Mouse (Mus musculus) gastrocnemius, postnatal 25 days (tissue): Measurements from ENCODE around the gene Cmtm6. TPM values are rescaled to one million over a fixed set of nuclear protein-coding genes. Genes with fewer than 3 reads are reported as not detected.
A peak's percentile ranks its signal among the peaks of the same experiment; 100 is the strongest.

ENCODE experiments used
- DNase-seq: peaks from one replicate; pipeline ENCODE4 v3.0.0; 2022
- total RNA-seq, 2 experiments: library from RNA; stranded (reverse); gene quantifications; 1 replicate in 1 of 2; 2 replicates in 1 of 2; pipeline ENCODE4 v1.2.3; 2021

Cmtm6 gene
- total RNA-seq, 2 experiments from 2014 or later: 7.9 to 8.1 TPM

DNA sequence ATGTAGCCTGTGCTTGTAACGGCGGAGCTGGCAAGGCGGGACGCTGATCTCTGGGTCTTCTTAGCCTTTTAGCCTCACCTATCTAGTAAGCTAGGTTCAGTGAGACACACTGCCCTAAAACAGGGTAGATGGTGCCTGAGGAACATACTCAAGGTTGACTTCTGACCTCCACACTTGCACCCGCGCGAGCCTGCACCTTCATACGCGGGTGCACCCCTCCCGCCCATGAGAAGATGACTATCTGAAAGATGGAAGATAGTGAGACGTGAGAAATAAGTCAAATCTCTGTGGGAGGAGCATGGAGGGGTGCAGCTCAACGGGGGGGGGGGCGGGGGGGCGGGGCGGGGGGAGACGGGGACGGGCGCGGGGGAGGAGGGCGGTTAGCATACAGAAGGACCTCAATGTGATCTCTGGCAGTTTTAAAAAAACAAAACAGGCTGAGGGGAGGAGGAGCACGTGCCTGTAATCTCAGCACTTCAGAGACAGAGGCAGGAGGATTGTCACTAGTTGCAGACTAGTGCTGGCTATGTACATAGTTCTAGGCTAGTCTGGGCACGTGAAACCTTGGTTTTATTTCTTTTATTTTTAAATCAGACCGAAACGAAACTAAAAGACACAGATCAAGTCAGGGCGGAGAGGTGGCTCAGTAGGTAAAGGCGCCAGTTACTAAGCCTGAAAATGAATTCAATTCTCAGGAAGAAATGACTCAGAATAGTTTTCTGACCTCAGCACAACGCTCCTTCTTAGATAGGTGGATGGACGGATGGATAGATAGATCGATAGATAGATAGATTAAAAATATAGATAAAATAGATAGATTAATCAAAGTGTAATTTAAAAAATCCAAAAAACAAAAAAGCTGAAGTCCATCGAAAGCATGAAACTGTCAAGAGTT, 758 bp upstream of the Cmtm6 start:
- DNase-seq: no peak

DNA sequence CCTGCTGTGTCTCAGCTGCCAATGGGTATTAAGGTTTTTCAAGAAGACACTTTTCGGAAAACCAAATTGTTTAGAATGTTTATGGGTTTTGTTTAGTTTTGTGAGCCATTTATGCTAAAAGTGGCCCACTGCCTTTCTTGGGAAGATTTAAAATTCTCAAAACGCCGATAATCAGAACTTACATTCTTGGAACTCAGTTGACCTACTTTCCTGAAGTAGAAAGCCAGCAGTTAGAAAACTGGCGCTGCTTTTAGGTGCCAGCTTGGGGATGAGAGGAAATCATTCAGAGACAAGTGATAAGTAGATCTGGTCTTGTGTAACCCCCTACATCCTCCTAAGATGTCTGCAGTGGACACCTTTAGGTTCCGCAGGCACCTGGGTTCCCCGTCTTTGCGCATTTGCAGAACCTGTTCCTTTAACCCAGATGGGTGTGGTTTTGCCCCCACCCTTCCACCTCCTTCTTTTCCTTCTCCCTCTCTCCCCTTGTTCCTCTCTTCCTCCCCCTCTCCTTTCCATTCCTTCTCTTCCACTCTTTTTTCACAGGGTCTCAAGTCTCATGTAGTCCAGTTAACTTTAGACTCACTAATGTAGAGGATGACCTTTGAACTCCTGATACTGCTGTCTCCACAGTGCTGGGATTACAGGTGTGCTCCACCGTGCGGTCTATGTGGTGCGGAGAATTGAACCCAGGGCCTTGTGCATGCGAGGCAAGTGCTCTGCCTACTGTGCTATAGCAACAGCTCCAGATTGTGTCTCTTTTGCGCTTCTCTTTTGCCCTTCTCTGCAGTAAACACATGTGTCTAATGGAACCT, 1.2 kb downstream of the Cmtm6 start:
- DNase-seq: no peak

DNA sequence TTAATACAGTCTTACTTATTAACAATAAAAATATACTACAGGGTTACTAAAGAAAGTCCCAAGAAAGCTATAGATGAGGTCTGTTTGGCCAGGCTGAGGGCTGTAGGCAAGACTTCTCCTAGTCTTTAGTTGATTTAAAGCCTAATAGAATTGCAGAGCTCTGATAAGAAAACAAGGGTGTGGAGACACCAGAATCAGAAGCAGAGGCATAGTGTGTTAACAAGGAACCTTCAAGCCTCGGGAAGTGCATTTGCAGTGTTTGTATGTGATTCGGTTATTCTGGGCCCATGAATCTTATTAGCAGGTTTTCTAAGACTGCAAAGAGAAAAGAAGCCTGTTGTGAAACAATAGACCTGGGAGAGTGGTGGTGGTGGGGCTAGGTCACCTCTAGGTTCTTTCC, 2.3 kb downstream of the Cmtm6 start:
- no peak for DNase-seq

DNA sequence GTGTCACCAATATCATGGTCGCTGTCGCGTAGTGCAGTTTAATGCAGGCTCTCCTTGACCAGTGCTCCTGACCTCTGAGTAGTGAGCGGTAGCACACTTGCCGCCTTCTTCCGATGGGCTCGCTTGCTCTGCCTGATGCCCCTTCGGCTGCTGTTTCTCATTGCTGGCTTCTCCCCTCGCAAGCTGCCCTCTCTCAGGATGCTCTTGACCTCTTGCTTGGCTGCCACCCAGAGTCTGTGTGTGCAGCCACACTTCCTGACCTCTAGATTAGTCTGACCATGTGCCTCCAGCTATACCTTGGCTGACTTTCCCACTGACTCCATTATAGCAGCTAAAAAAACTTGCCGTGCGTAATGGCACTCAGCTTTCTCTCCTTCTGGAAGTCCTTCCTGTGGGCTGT, 5.5 kb downstream of the Cmtm6 start:
- no peak for DNase-seq

DNA sequence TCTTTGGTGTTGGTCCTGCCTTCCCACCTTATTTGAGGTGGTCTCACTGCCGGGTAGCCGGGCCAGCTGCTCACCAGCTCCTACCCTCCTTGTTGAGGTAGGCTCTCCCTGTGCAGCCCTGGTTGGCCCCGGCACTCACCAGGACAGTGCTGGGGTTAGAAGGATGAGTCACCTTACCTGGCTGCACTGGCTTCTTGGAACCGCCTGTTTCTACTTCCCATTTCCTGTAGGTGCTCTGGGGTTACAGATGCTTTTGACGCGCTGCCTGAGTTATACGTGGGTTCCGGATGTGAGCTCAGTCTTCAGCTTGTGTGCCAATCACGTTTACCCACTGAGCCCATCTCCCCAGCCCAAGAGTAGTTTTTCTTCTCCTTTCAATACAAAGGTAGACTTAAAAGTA, 9.4 kb downstream of the Cmtm6 start:
- no peak for DNase-seq

DNA sequence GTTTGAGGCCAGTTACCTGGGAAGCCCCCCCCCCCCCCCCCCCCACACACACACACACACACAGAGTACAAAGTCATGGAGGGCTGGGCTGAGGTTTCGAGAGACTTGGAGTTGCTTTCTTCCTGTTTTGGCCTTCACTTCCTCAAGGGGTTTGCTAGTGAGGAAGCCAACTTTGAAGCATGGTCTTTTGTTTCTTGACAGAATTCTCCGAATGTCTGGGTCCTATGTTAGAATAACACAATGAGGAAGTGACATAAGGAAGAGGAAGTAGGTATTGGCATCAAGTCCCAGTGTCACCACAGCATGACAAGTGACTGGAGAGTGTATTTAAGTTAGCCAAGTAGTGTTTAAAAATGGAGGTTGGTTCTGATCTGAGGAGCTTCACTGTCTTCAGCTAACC, 11.8 kb downstream of the Cmtm6 start:
- DNase-seq: no peak

DNA sequence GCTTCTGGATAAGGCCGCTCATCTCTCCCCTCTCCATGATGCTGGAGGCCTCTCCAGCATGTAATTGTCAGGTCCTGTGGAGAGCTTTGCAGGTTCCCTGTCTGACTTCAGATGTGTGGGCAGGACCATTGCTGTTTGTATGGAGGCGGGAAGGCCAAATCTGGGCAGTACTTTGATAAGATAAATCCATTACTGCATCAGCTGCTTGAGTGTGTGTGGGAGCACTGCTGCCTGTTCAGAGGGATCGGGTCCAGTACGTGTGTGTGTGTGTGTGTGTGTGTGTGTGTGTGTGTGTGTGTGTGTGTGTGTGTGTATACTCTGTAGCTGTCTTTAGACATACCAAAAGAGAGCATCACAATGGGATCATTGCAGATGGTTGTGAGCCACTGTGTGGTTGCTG, 14.2 kb downstream of the Cmtm6 start:
- DNase-seq: no peak

DNA sequence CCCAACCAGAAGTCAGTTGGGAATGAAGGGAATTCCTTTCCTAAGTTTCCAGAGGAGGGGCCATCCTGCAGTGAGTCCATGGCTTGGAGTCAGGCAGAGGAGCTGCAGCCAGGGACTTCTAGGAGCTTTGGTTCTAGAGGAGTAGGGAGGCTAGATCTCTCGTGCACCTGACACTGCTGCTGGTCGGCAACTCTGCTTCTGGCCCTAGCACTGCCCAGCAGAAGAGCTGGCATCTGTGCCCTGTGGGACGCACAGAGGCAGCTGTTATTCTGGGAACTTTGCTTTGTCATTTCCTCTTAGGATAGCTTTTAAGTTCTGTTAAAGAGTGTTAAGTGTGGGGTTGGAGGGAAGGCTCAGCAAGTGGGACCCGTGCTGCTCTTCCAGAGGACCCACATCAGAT, 14.7 kb downstream of the Cmtm6 start:
- DNase-seq: no peak

DNA sequence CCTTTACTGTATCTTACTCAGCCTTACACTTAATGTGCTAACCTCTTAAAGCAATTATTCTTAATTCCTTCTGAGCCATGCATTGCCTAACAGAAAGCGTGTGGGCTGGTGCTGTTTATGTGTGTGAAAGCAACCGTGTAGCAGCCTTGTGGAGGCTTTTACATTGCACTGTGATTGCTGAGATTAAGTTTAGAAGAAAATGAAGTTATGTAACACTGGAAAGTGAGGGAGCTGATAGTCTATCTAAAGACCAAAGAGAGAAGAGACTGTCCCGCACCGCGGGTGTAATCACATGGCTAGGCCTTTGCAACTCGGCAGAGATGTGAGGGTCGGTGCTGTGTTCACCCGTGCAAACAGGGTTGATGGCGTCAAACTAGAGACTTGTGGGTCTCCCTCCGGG, 16.1 kb downstream of the Cmtm6 start:
- no peak for DNase-seq

DNA sequence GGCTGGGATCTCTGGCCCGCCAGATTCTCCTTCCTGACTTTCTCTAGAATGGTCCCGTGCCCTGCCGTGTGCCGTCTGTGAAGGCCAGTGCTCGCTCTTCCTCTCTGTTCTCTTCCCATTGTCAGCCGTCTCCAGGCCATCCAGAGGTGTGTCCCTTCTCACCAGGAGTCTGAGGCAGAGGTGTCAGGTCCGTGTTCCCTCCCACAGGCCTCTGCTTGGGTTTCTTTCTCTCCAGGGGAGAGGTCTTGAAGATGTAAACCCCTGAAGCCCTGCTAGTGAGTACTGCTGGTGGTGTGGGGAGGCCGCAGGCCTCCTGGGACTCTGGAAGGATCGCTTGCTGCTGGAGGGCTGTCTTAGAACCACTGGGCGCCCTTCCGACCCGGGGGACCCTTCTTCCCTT, 16.6 kb downstream of the Cmtm6 start:
- DNase-seq: no peak

DNA sequence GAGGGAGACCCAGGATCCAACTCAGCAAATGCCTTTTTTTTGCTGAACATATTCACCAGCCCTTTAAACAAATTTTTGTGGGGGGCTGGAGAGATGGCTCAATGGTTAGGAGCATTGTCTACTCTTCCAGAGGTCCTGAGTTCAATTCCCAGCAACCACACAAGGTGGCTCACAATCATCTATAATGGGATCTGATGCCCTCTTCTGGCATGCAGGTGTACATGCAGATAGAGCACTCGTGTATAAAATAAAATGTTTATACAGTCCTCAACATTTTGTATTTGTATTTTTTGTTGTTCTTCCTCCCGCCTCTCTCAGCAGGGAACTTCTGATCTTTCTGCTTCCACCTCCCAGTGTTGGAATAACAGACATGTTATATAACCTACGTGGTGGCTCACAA, 20.7 kb downstream of the Cmtm6 start:
- DNase-seq: no peak

DNA sequence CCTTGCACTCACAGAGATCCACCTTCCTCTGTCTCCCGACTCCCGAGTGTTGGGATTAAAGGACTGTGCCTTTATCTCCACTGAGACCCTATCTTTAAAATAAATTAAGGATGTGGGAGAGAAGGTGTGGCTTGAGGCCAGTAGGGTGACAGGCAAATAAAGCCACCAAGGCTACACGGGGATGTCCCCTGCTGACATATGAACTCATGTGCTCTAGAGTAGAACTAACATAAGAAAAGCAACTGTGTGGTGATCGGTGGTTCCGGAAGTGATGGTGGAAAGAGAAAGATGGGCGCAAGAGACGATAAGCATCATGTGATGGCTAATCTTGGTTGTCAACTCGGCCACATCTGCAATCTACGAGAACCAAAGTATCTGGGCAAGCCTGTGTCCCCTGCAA, 21.4 kb downstream of the Cmtm6 start:
- no peak for DNase-seq

DNA sequence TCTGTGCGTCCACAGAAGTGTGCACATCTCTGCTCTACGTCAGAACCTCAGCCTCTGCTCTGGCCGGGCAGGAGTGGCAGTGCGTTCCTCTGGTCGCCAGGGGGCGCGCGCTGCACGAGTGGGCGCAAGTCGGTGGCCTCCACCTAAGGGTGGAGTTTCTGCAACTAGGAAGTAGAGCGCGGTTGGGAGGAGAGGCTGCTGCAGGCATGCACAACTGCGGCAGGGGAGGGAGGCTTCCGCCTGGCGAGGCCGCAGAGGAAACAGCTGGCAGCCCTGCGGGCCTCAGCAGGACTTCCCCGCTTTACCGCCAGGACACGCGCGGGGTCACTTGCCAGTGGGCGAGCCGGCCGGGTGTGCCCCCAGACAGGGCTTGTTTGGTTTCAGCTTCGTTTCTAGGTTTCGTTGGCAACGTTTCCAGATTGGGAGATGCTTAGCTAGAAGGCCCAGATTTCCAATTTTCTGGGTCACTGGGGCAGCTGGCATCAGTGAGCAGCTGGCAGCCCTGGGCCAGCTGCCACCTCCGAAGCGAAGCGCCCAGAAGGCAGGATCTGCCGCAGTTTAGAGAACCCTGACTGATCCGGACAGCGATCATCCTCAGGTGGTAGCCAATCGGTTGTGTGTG, 22.1 kb downstream of the Cmtm6 start:
- DNase-seq: peak; percentile 90

DNA sequence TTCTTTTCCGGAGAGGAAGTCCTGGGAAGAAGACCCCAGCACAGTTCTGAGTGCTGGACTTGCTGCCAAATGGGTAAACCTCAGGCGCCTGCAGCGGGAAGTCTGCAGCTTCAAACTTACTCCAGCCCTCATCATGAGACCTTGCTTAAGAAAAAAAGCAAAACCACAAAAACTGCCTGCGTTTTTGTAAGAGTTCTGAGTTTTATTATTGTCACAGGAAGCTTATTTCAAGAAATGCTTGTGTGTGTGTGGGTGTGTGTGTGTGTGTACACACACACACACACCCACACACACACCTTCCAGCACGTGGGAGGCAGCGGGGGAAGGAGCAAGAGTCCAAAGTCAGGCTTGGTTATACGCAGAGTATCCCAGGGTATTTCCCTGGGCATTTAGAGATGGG, 27.4 kb downstream of the Cmtm6 start:
- no peak for DNase-seq

DNA sequence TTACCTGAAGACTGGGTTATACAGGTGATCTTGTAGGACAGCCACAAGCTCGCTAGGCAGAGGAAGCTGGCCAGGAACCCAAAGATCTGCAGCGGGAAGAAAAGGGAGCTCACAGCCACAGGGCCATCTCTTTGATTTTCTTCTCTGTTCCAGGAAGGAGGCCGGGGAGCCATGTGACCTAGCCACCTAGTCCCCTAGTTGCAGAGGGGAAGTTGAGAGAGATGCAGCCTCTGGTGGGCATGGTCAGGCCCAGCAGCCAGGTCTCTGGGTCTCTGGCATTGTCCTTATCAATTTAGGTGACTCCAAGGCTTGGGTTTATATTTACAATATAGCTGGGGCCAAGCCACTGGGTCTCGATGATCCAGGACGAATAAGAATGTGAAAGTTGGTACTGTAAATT, 27.9 kb downstream of the Cmtm6 start:
- no peak for DNase-seq

DNA sequence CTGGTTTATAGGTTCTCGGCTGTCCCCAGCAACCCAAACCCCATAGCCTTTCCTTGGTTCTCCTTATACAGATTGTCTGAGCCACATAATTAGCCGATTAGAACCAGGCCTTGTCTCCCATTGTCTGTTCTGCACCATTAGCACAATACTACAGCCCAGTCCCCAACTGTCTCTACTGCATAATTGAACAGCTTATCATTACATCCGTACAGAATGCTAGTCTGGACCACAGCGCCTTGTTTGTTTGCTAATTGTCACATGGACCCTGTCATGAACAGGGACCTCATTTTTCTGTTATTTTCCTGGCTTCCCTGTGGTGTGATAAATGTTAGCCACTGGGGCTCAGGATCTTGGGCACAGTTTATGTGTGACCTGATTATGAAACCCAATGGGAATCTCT, 29.0 kb downstream of the Cmtm6 start:
- no peak for DNase-seq

DNA sequence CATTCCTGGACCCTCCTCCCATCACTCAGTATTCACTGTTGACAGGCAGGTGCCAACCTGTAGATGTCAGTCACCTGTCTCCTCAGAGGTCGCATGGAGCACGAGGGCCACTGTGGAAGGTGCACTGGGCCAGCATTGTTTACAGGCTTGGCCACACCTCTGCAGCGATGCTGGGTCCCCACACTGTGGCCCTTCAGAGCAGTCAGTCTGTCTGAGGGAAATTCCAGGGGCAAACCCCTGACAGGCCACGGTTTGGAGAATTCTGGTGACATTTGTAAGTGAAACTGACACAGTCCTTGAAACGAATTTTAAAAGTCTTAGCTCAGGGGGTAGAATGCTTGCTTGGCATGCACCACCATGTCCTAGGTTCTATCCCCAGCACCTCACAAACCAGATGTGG, 29.4 kb downstream of the Cmtm6 start:
- no peak for DNase-seq

DNA sequence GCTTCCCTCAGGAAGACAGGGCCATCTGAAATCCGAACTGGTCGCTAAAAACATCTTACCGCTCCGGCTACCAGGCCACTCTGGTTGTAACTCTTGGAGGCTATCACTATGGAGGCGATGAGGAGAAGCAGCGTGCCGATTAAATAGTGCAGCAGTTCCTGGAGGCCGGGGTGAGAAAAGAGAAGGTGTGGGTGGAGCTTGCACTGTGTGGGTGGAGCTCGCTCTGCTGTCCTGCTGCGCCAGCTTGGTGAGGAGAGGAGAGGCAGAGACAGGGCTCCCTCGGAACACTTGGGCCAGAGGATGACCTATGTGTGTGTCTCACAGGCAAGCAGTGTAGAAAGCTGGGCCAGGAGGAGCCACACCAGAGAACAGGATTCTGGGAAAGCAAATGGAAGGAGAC, 30.9 kb downstream of the Cmtm6 start:
- DNase-seq: no peak

DNA sequence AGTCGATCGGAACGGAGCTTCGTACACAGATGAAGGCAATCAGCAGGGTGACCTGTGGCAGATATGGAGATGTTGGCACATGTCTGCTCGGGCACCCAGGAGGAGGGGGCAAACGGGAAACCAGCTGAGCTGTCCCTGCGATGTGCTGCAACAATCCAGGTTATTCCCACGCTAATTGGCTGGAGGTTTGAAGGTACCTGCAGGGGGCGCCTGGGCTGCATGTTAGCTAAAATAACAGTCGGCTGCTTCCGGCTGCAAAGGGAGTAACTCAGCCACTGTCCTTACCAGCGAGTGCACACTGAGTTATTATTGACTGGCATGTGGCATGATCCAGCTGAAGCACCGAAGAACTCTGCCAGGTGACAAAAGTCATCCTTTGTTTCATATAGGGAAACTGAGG, 32.4 kb downstream of the Cmtm6 start:
- DNase-seq: no peak

DNA sequence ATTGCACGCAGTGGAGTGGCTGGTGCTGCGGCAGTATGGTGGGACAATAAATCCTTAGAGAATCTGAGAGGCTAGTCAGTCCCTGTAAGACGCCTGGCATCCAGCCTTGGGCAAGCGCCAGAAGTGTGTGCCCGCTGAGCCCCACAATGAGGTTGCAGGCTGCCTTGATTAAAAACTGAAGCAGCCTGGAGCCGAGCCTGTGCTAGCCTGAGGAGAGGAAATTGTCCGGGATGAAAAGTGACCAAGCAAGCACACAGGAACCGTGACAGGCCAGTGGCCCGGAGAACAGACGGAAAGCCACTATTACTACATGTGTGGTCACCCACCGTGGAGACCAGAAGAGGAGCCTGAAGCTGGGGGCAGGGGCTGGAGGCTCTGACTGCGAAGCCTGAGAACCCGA, 36.1 kb downstream of the Cmtm6 start:
- no peak for DNase-seq

DNA sequence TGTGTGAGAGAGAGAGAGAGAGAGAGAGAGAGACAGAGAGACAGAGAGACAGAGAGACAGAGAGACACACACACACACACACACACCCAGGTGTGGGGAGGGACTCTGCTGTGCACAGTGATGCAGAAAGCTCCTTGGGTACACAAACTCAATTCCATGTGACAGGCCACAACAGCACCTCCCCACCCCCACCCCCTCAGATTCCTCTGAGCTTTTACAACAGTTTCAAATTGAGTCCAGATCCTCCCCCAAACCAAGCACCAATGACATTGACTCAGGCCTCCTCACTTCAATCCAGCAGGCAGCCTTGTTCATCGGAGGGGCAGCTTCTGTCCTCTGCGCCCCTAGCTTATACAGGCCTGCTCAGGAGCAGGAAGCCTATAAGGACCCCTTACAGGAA, 36.6 kb downstream of the Cmtm6 start:
- DNase-seq: no peak

DNA sequence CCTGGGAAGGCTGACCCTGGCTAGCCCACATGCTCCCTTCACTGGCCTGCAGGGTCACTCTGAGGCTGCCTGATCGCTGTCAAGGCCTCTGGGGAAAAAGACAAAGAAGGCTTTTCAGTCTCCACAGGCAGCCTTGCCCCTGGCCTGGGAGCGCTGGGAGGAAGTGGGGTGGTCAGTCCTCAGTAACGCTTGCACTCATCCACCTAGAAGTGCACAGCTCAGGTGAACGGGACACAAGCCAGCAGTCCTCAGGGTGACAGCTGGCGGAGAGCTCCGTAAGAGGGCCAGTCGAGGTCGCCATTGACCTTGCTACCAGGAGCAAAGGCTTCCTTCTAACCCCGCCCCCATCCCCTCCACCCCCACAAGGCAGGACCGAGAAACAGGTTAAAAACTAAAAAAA, 37.1 kb downstream of the Cmtm6 start:
- no peak for DNase-seq

DNA sequence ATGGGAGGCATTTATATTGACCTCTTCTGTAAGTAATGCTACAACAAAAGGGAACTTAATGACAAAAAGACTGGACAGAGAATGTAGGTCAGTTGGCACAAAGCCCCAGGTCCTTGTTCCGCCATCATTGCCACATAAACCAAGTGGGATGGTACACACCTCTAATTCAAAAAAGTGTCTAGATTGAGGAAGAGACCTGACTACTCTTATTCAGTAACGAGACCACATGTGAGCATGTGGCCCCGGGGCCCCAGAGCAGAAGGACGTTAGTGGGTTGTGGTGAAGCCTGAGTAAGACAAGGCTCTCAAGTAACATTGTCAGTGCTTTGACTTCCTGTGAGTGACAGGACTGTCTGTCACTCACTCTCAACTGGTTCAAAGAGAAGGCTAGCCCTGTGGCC, 39.3 kb downstream of the Cmtm6 start:
- DNase-seq: no peak
